Mouse (Mus musculus) heart, embryonic 13.5 days (tissue): ENCODE measurements around the gene Ptprm. TPM values are rescaled to one million over a fixed set of nuclear protein-coding genes. Genes with fewer than 3 reads are reported as not detected.
A peak's percentile ranks its signal among the peaks of the same experiment; 100 is the strongest.

Source experiments
- ATAC-seq: fragments of 200-750 bp; cut with Nextera tagmentation; 2 replicates; pipeline ENCODE4 v1.8.0; 2017; ENCODE audit warnings: moderate TSS enrichment; ENCODE audit not compliant: insufficient number of reproducible peaks, low FRiP score, low TSS enrichment; ENCODE audit errors: extremely low read depth
- H3K27ac ChIP-seq: fragments of 300-500 bp; sonication (generic); replicated peaks from 2 replicates; pipeline ENCODE4 v1.5.1; 2015; ENCODE audit warnings: moderate library complexity, mild to moderate bottlenecking, inconsistent platforms
- H3K27me3 ChIP-seq: fragments of 300-500 bp; sonication (generic); replicated peaks from 2 replicates; pipeline ENCODE4 v1.6.1; 2015; ENCODE audit warnings: mild to moderate bottlenecking, inconsistent platforms
- H3K36me3 ChIP-seq: fragments of 300-500 bp; sonication (generic); 2 replicates; pipeline ENCODE4 v1.6.1; 2015; ENCODE audit warnings: mild to moderate bottlenecking, inconsistent platforms
- H3K4me1 ChIP-seq: fragments of 300-500 bp; sonication (generic); 2 replicates; pipeline ENCODE4 v1.6.1; 2015; ENCODE audit warnings: inconsistent platforms
- H3K4me2 ChIP-seq: fragments of 300-500 bp; sonication (generic); 2 replicates; pipeline ENCODE4 v1.6.1; 2015; ENCODE audit warnings: inconsistent platforms, mild to moderate bottlenecking, moderate library complexity
- H3K4me3 ChIP-seq: fragments of 300-500 bp; sonication (generic); 2 replicates; pipeline ENCODE4 v1.5.1; 2015; ENCODE audit warnings: moderate library complexity, mild to moderate bottlenecking, inconsistent platforms
- H3K9ac ChIP-seq: fragments of 300-500 bp; sonication (generic); 2 replicates; pipeline ENCODE4 v1.6.1; 2015; ENCODE audit warnings: inconsistent platforms, mild to moderate bottlenecking, moderate library complexity
- H3K9me3 ChIP-seq: fragments of 300-500 bp; sonication (generic); 2 replicates; pipeline ENCODE4 v1.6.1; 2016; ENCODE audit warnings: inconsistent platforms
- WGBS: fragments of 180-500 bp; shearing (Covaris S2); methylation state at CpG from one replicate; pipeline ENCODE4 v1.1.7; 2015; ENCODE audit warnings: mixed read lengths; 5-methylcytosine and 5-hydroxymethylcytosine counted together
- polyA plus RNA-seq: library from polyadenylated mRNA; unstranded; fragments of >200 nt; fragmentation: Nextera tagmentation; extraction: Ambion mirVana; gene quantifications from 2 replicates; pipeline ENCODE4 v1.2.1, GENCODE M21; 2015

Gene Ptprm
- polyA plus RNA-seq, 1 experiment from 2014 or later: 12.7 TPM

GRCm38 (mm10) chr17:66708748-66709147 is 645.5 kb downstream of the Ptprm start:
- no peak overlapping the region for H3K9ac ChIP-seq
- no peaks in the 10 kb centered on the region for H3K36me3 ChIP-seq
- H3K27ac ChIP-seq: no peak overlapping the region
- 89% methylated on average over 4 of the region's 4 CpGs for WGBS
- no peaks in the 10 kb centered on the region for H3K9me3 ChIP-seq
- no peak overlapping the region for H3K4me2 ChIP-seq
- no peaks in the 10 kb centered on the region for H3K27me3 ChIP-seq
- ATAC-seq: no peak
- H3K4me1 ChIP-seq: peaks cover 20% of the 10 kb centered on the region
- H3K4me3 ChIP-seq: no peak overlapping the region

- H3K9me3 ChIP-seq: no peaks in the 10 kb centered on the region
- no peak overlapping the region for H3K27ac ChIP-seq
These were observed 646.6 kb downstream of the Ptprm start for GRCm38 (mm10) chr17:66707684-66708083.

GRCm38 (mm10) chr17:66701358-66702184 is 652.7 kb downstream of the Ptprm start:
- Histone ChIP-seq H3K9ac (no peak overlapping the region), H3K27ac (no peak overlapping the region), H3K36me3 (no peaks in the 10 kb centered on the region), H3K27me3 (no peaks in the 10 kb centered on the region), H3K4me1 (no peaks in the 10 kb centered on the region), H3K9me3 (no peaks in the 10 kb centered on the region), H3K4me3 (no peak overlapping the region), H3K4me2 (no peak overlapping the region)
- no peak for ATAC-seq
- 66% methylated on average over 11 of the region's 11 CpGs for WGBS

More at GRCm38 (mm10) chr17:66707684-66708083, 646.6 kb downstream of the Ptprm start:
- no peak overlapping the region for H3K4me2 ChIP-seq
- H3K4me3 ChIP-seq: no peak overlapping the region
- H3K4me1 ChIP-seq: peaks cover 20% of the 10 kb centered on the region
- peak overlapping the region; percentile 40; the same call in 1 of the 2 replicates for H3K9ac ChIP-seq
- WGBS: 15% methylated on average over 8 of the region's 8 CpGs
- no peaks in the 10 kb centered on the region for H3K27me3 ChIP-seq
- no peak for ATAC-seq
- H3K36me3 ChIP-seq: no peaks in the 10 kb centered on the region

GRCm38 (mm10) chr17:66699896-66700295 is 654.4 kb downstream of the Ptprm start:
- Histone ChIP-seq H3K27me3 (no peaks in the 10 kb centered on the region), H3K36me3 (no peaks in the 10 kb centered on the region), H3K9me3 (no peaks in the 10 kb centered on the region), H3K4me1 (no peaks in the 10 kb centered on the region), H3K4me3 (no peak overlapping the region), H3K27ac (no peak overlapping the region), H3K9ac (no peak overlapping the region), H3K4me2 (no peak overlapping the region)
- ATAC-seq: no peak
- 61% methylated on average over 5 of the region's 5 CpGs for WGBS

- Histone ChIP-seq H3K27me3 (no peaks in the 10 kb centered on the region), H3K4me2 (no peak overlapping the region), H3K9me3 (no peaks in the 10 kb centered on the region), H3K4me1 (peaks cover 14% of the 10 kb centered on the region), H3K36me3 (no peaks in the 10 kb centered on the region), H3K27ac (no peak overlapping the region), H3K4me3 (no peak overlapping the region), H3K9ac (no peak overlapping the region)
- 82% methylated on average over 12 of the region's 12 CpGs for WGBS
- ATAC-seq: no peak
These were observed 656.6 kb downstream of the Ptprm start for GRCm38 (mm10) chr17:66697650-66698049.

GRCm38 (mm10) chr17:66696531-66697172 is 657.6 kb downstream of the Ptprm start:
- H3K9ac ChIP-seq: no peak overlapping the region
- whole genome bisulfite sequencing: 65% methylated on average over 10 of the region's 10 CpGs
- no peaks in the 10 kb centered on the region for H3K9me3 ChIP-seq
- H3K36me3 ChIP-seq: no peaks in the 10 kb centered on the region
- no peak overlapping the region for H3K4me2 ChIP-seq
- H3K27ac ChIP-seq: no peak overlapping the region
- no peak for ATAC-seq
- H3K4me1 ChIP-seq: peaks cover 14% of the 10 kb centered on the region
- no peaks in the 10 kb centered on the region for H3K27me3 ChIP-seq
- H3K4me3 ChIP-seq: no peak overlapping the region

- Histone ChIP-seq H3K9ac (no peak overlapping the region), H3K4me2 (peak overlapping the region; percentile 40), H3K4me1 (peaks cover 14% of the 10 kb centered on the region), H3K27ac (0 out of 2 replicates have a peak overlapping the region, but pooled peaks have one; percentile 36), H3K4me3 (no peak overlapping the region), H3K36me3 (0 out of 2 replicates have a peak, but pooled peaks cover under 1% of the 10 kb centered on the region), H3K9me3 (no peaks in the 10 kb centered on the region), H3K27me3 (no peaks in the 10 kb centered on the region)
- no peak for ATAC-seq
- 49% methylated on average over 4 of the region's 4 CpGs for WGBS
These were observed 659.9 kb downstream of the Ptprm start for GRCm38 (mm10) chr17:66694326-66694725.

- peaks cover 14% of the 10 kb centered on the region for H3K4me1 ChIP-seq
- H3K9ac ChIP-seq: no peak overlapping the region
- 66% methylated on average over 21 of the region's 21 CpGs for WGBS
- no peaks in the 10 kb centered on the region for H3K9me3 ChIP-seq
- 0 out of 2 replicates have a peak, but pooled peaks cover 5% of the 10 kb centered on the region for H3K36me3 ChIP-seq
- no peak overlapping the region for H3K4me3 ChIP-seq
- ATAC-seq: no peak
- peak overlapping the region; percentile 36; the same call in 1 of the 2 replicates for H3K27ac ChIP-seq
- H3K4me2 ChIP-seq: peak overlapping the region; percentile 40
- H3K27me3 ChIP-seq: no peaks in the 10 kb centered on the region
These were observed 660.5 kb downstream of the Ptprm start for GRCm38 (mm10) chr17:66693676-66694304.

GRCm38 (mm10) chr17:66692941-66693675 is 661.1 kb downstream of the Ptprm start:
- no peak for ATAC-seq
- Histone ChIP-seq H3K27ac (peak overlapping the region; percentile 36; the same call in 1 of the 2 replicates), H3K4me2 (no peak overlapping the region; the same call in 1 of the 2 replicates), H3K36me3 (peaks cover 7% of the 10 kb centered on the region), H3K4me3 (no peak overlapping the region), H3K27me3 (no peaks in the 10 kb centered on the region), H3K9ac (no peak overlapping the region), H3K4me1 (peaks cover 14% of the 10 kb centered on the region), H3K9me3 (no peaks in the 10 kb centered on the region)
- WGBS: 82% methylated on average over 16 of the region's 16 CpGs

- 80% methylated on average over 9 of the region's 9 CpGs for WGBS
- H3K4me1 ChIP-seq: no peaks in the 10 kb centered on the region
- H3K4me3 ChIP-seq: no peak overlapping the region
- peaks cover 19% of the 10 kb centered on the region for H3K36me3 ChIP-seq
- no peak overlapping the region for H3K9ac ChIP-seq
- H3K9me3 ChIP-seq: no peaks in the 10 kb centered on the region
- no peaks in the 10 kb centered on the region for H3K27me3 ChIP-seq
- H3K27ac ChIP-seq: no peak overlapping the region
- no peak overlapping the region for H3K4me2 ChIP-seq
- no peak for ATAC-seq
These were observed 666.1 kb downstream of the Ptprm start for GRCm38 (mm10) chr17:66688179-66688578.

- no peak overlapping the region for H3K9ac ChIP-seq
- no peaks in the 10 kb centered on the region for H3K4me1 ChIP-seq
- H3K4me2 ChIP-seq: no peak overlapping the region
- no peak overlapping the region for H3K4me3 ChIP-seq
- no peaks in the 10 kb centered on the region for H3K9me3 ChIP-seq
- ATAC-seq: no peak
- H3K27ac ChIP-seq: no peak overlapping the region
- H3K36me3 ChIP-seq: peaks cover 19% of the 10 kb centered on the region
- WGBS: 71% methylated on average over 4 of the region's 4 CpGs
- no peaks in the 10 kb centered on the region for H3K27me3 ChIP-seq
These were observed 666.7 kb downstream of the Ptprm start for GRCm38 (mm10) chr17:66687543-66687942.
